Mouse (Mus musculus) bone marrow, adult 2 months (tissue): ENCODE results near the gene Ankrd28. TPM values are rescaled to one million over a fixed set of nuclear protein-coding genes. Genes with fewer than 3 reads are reported as not detected.

Experiments
- H3K27ac ChIP-seq: fragments of 200-500 bp; 2 replicates; pipeline ENCODE4 v1.5.1; 2012; ENCODE audit warnings: low read depth, mild to moderate bottlenecking, control low read depth, inconsistent platforms, low read length; ENCODE audit not compliant: control insufficient read depth, poor library complexity, insufficient read depth
- H3K4me1 ChIP-seq: fragments of 200-500 bp; 2 replicates; pipeline ENCODE4 v1.6.1; 2011; ENCODE audit warnings: low read length; ENCODE audit not compliant: control insufficient read depth, insufficient read depth
- H3K4me3 ChIP-seq: fragments of 200-500 bp; replicated peaks from 2 replicates; pipeline ENCODE3; 2011; ENCODE audit warnings: mild to moderate bottlenecking, low read depth, low read length, control low read depth; ENCODE audit not compliant: control insufficient read depth
- CTCF ChIP-seq: fragments of 200-500 bp; IDR thresholded peaks from 2 replicates; pipeline ENCODE4 v1.5.1; 2011; ENCODE audit warnings: low read length, control low read depth; ENCODE audit not compliant: control insufficient read depth, insufficient read depth
- POLR2A ChIP-seq: fragments of 200-500 bp; IDR thresholded peaks from 2 replicates; pipeline ENCODE4 v1.6.1; 2011; ENCODE audit warnings: low read depth, mild to moderate bottlenecking, control low read depth, low read length, borderline replicate concordance; ENCODE audit not compliant: control insufficient read depth
- WGBS: fragments of 180-500 bp; shearing (Covaris S2); methylation state at CpG from one replicate; pipeline ENCODE4 v1.1.7; 2018; 5-methylcytosine and 5-hydroxymethylcytosine counted together
- polyA plus RNA-seq: library from polyadenylated mRNA; stranded (reverse); fragments of >200 nt; gene quantifications from 2 replicates; pipeline ENCODE4 v1.2.4, GENCODE M21; 2011; ENCODE audit warnings: low replicate concordance; ENCODE audit not compliant: missing spikeins, insufficient read depth, insufficient read length

Gene Ankrd28
- polyA plus RNA-seq, 1 experiment: 20.6 TPM

GRCm38 (mm10) chr14:31664903-31665565, 165.4 kb downstream of the Ankrd28 start:
- TF ChIP-seq CTCF: no peak
- no peak for TF ChIP-seq POLR2A
- 19% methylated on average over 12 of the region's 12 CpGs for WGBS
- H3K27ac ChIP-seq: peak overlapping the region; percentile 12
- peaks cover 14% of the 10 kb centered on the region for H3K4me1 ChIP-seq
- H3K4me3 ChIP-seq: no peak overlapping the region

- H3K4me1 ChIP-seq: peaks cover 10% of the 10 kb centered on the region
- TF ChIP-seq POLR2A: no peak
- TF ChIP-seq CTCF: no peak
- no peak overlapping the region for H3K4me3 ChIP-seq
- 24% methylated on average over 18 of the region's 18 CpGs for WGBS
- peak overlapping the region; percentile 12; the same call in 1 of the 2 replicates for H3K27ac ChIP-seq
These were observed 166.2 kb downstream of the Ankrd28 start for GRCm38 (mm10) chr14:31664100-31664902.

GRCm38 (mm10) chr14:31663376-31664099, 166.9 kb downstream of the Ankrd28 start:
- Histone ChIP-seq H3K27ac (no peak overlapping the region), H3K4me1 (peaks cover 9% of the 10 kb centered on the region), H3K4me3 (no peak overlapping the region)
- TF ChIP-seq POLR2A (no peak), CTCF (no peak)
- 84% methylated on average over 13 of the region's 13 CpGs for WGBS

- H3K27ac ChIP-seq: peak overlapping the region; percentile 83
- no peak overlapping the region for H3K4me3 ChIP-seq
- TF ChIP-seq CTCF (no peak), POLR2A (no peak)
- peaks cover 9% of the 10 kb centered on the region for H3K4me1 ChIP-seq
- WGBS: 37% methylated on average over 9 of the region's 9 CpGs
These were observed 167.8 kb downstream of the Ankrd28 start for GRCm38 (mm10) chr14:31662555-31663211.

- Histone ChIP-seq H3K4me1 (peaks cover 8% of the 10 kb centered on the region), H3K27ac (peak overlapping the region; percentile 83), H3K4me3 (peak overlapping the region; percentile 60)
- WGBS: 3% methylated on average over 44 of the region's 44 CpGs
- TF ChIP-seq POLR2A: peak; percentile 71; the same call in 1 of the 2 replicates
- TF ChIP-seq CTCF: no peak
These were observed 168.5 kb downstream of the Ankrd28 start for GRCm38 (mm10) chr14:31661671-31662554.

- Histone ChIP-seq H3K27ac (no peak overlapping the region), H3K4me3 (no peak overlapping the region), H3K4me1 (peaks cover 6% of the 10 kb centered on the region)
- no peak for TF ChIP-seq CTCF
- TF ChIP-seq POLR2A: no peak
- 74% methylated on average over 7 of the region's 7 CpGs for WGBS
These were observed 169.9 kb downstream of the Ankrd28 start for GRCm38 (mm10) chr14:31660312-31661093.

GRCm38 (mm10) chr14:31659501-31660181, 170.8 kb downstream of the Ankrd28 start:
- TF ChIP-seq CTCF (no peak), POLR2A (no peak)
- WGBS: 56% methylated on average over 10 of the region's 10 CpGs

More at GRCm38 (mm10) chr14:31659501-31660181, 170.8 kb downstream of the Ankrd28 start:
- peaks cover 6% of the 10 kb centered on the region for H3K4me1 ChIP-seq
- H3K4me3 ChIP-seq: no peak overlapping the region
- no peak overlapping the region for H3K27ac ChIP-seq
